ENCODE assay signal across 10 mouse cellular contexts in genomic region chr11:117296500-117297189, GRCm38 (mm10).
DNase-seq lines count a peak whose midpoint lies in the region; ATAC-seq lines count a peak whose summit lies in the region.
"Had no signal": no experiment of that assay in that cellular context is flagged by ENCODE, and none has a peak within 500 bp of the region (broad histone marks: within the 10 kb centered on the region; RNA-seq: fewer than 3 reads in every experiment).

No protein-coding gene starts in this region.

- H3K4me1 ChIP-seq in kidney, embryonic 15.5 days, result peaks cover 40% of the 10 kb centered on the region
- peaks cover 53% of the 10 kb centered on the region for H3K4me1 ChIP-seq in embryonic facial prominence, embryonic 13.5 days

- no peak for DNase-seq in kidney, postnatal 25 days
- peak; percentile 86 for DNase-seq in 3134 (ENCODE audit: extremely low read depth, insufficient read length, low spot score)
- DNase-seq in layer of hippocampus, postnatal 10 days (ENCODE audit: low spot score in 2 of 2), result peak; percentile 35 to 45
- DNase-seq in spleen, postnatal 4 days (ENCODE audit: low spot score in 2 of 2), result no peak
- no peak for DNase-seq in adrenal gland, postnatal 25 days
- DNase-seq: adrenal gland, postnatal 10 days; heart, postnatal 10 days had no signal

- no peak overlapping the region for H3K4me3 ChIP-seq in kidney, embryonic 15.5 days (replicated peaks)
- H3K4me3 ChIP-seq in embryonic facial prominence, embryonic 13.5 days, result no peak overlapping the region

- ATAC-seq in kidney, embryonic 15.5 days (replicated peaks; ENCODE audit: low FRiP score), result peak; percentile 69
- peak; percentile 27; the same call in 1 of the 2 replicates for ATAC-seq in embryonic facial prominence, embryonic 13.5 days (ENCODE audit: insufficient number of reproducible peaks, insufficient read depth, low FRiP score, low TSS enrichment, low read depth)
- no peak for ATAC-seq in megakaryocyte progenitor cell, adult 5-6 weeks (replicated peaks; ENCODE audit: poor library complexity)

- H3K27ac ChIP-seq in kidney, embryonic 15.5 days, result peak overlapping the region; percentile 62
- peak overlapping the region; percentile 75 for H3K27ac ChIP-seq in embryonic facial prominence, embryonic 13.5 days

- 65% methylated on average over 14 of the region's 14 CpGs for WGBS in kidney, embryonic 15.5 days
- WGBS in embryonic facial prominence, embryonic 13.5 days, result 63% methylated on average over 14 of the region's 14 CpGs

- H3K4me2 ChIP-seq in kidney, embryonic 15.5 days, result no peak overlapping the region
- 0 out of 2 replicates have a peak overlapping the region, but pooled peaks have one; percentile 9 for H3K4me2 ChIP-seq in embryonic facial prominence, embryonic 13.5 days

- H3K27me3 ChIP-seq in kidney, embryonic 15.5 days, result no peaks in the 10 kb centered on the region
- no peaks in the 10 kb centered on the region for H3K27me3 ChIP-seq in embryonic facial prominence, embryonic 13.5 days

- peaks cover 25% of the 10 kb centered on the region for H3K36me3 ChIP-seq in kidney, embryonic 15.5 days
- peaks cover 43% of the 10 kb centered on the region for H3K36me3 ChIP-seq in embryonic facial prominence, embryonic 13.5 days

- H3K9me3 ChIP-seq in kidney, embryonic 15.5 days (replicated peaks), result no peaks in the 10 kb centered on the region
- H3K9me3 ChIP-seq in embryonic facial prominence, embryonic 13.5 days, result no peaks in the 10 kb centered on the region

- no peak overlapping the region for H3K9ac ChIP-seq in kidney, embryonic 15.5 days
- no peak overlapping the region for H3K9ac ChIP-seq in embryonic facial prominence, embryonic 13.5 days

Comparison
In these comparisons a context has a peak if more than half of its experiments do, and no peak if none do; other contexts are left out.
1. DNase-seq: peak in 3134 (single experiment) and layer of hippocampus, postnatal 10 days (2 of 2); none in kidney, postnatal 25 days (0 of 2), spleen, postnatal 4 days (0 of 2) and adrenal gland, postnatal 25 days (single experiment).